Mouse (Mus musculus) layer of hippocampus, postnatal 25 days (tissue): Measurements from ENCODE around the gene Chmp2b. TPM values are rescaled to one million over a fixed set of nuclear protein-coding genes. Genes with fewer than 3 reads are reported as not detected.

Experiments used
- DNase-seq, 2 experiments: peaks; one replicate each; pipeline ENCODE4 v3.0.0; 2022; ENCODE audit warnings: mixed read lengths in 2 of 2, low spot score in 1 of 2; ENCODE audit errors: extremely low spot score in 1 of 2
- total RNA-seq, 2 experiments: library from RNA; stranded (reverse); gene quantifications; 2 replicates each; pipeline ENCODE4 v1.2.3; 2021

Gene Chmp2b
- total RNA-seq, 2 experiments from 2014 or later = 66.3 to 71.3 TPM

GRCm38 (mm10) chr16:65529589-65529988 is 32.9 kb downstream of the Chmp2b start:
- DNase-seq = no peak

- no peak for DNase-seq
These were observed 35.8 kb downstream of the Chmp2b start for GRCm38 (mm10) chr16:65526695-65527094.

DNA sequence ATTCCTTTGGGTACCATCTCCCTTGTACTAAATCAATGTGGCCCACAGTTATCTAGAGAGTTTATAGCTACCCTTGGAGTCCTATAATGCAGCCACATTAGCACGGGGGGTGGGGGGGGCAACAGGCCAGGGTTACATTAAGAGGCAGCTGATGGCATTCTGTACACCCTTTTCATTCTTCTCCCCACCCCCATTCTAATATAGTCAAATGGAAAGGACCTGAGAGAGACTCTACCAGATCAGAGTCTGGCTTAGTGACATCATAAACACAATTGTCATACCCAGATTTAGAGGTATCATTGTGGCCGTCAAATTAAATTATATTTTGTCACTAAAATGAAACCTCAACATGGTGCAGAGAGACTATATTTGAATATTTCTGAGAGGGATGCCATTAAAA is 36.5 kb downstream of the Chmp2b start:
- DNase-seq = no peak

- DNase-seq = no peak
These were observed 42.3 kb downstream of the Chmp2b start, which contains the start of gene Pou1f1 for GRCm38 (mm10) chr16:65520211-65520610. Gene Pou1f1, plus strand, starts transcription at chr16:65520511.

DNA sequence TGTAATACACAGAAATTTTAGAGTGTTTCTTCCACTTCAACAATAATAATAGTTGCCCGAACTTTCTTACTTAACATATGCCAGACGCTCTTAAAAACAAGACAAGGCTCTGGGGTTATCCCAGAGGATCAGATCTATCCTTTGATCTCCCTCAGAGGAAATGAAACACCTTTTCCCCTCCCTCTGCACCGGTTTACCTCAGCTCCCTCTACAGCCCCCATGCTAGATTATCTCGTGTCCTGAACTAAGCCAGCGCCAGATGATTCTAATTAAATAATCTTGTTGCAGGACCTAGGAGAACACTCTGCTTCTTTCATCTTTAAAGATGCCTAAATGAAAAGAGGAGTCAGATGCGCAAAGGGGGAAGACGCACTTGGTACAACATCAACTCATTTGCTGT is 48.3 kb downstream of the Chmp2b start:
- no peak for DNase-seq

GRCm38 (mm10) chr16:65497049-65497448 is 65.5 kb downstream of the Chmp2b start:
- peak in 1 of 2 experiments; percentile 42 for DNase-seq

- no peak for DNase-seq
These were observed 66.5 kb downstream of the Chmp2b start for GRCm38 (mm10) chr16:65496030-65496429.

Other genes starting within 250 kb of the Chmp2b start
- gene Pou1f1, start 42.2 kb downstream of the Chmp2b start, total RNA-seq = not detected